Mouse (Mus musculus) left cerebral cortex, postnatal 25 days (tissue): ENCODE measurements around the gene Tmeff2. TPM values are rescaled to one million over a fixed set of nuclear protein-coding genes. Genes with fewer than 3 reads are reported as not detected.
"Not testable (repeated sequence)": the region's sequence is repeated elsewhere in the genome, so short reads cannot be mapped to it uniquely, and the experiment has no call there.

Experiments
- DNase-seq, 2 experiments: peaks; one replicate each; pipeline ENCODE4 v3.0.0; 2022; ENCODE audit warnings: low spot score in 2 of 2, mixed read lengths in 1 of 2
- intact Hi-C: fragments of 180-260 bp; cut with DNase I; formaldehyde crosslinking; loops from one replicate; pipeline ENCODE4 v1.15.1; 2025
- total RNA-seq, 2 experiments: library from RNA; stranded (reverse); gene quantifications; 2 replicates each; pipeline ENCODE4 v1.2.3; 2021

The Tmeff2 gene
- total RNA-seq = 10 to 100 TPM; 49.4 to 52.2 TPM

DNA sequence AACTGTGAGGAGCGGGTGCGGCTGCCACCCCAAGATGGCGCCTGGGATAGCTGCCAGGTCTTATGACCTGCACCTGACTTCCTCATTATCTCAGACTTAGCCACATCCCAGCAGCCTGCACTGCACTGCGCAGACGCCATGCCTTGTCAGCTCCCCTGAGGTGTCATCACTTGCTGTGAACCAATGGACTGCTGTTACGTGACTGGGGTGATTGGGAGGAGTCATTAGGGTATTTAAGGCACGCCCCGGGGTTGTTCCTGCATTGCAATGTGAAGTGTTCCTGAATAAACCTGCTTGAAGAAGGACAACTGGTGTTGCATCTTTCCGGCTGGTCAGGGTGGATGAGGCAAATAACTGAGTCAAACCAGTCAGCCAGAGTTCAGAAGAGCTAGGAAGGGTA is at the start of gene Tmeff2:
Gene Tmeff2 (plus strand): TSS at position 262 of the 400 bp plus-strand sequence.
- DNase-seq, intact Hi-C loops: not testable (repeated sequence)

DNA sequence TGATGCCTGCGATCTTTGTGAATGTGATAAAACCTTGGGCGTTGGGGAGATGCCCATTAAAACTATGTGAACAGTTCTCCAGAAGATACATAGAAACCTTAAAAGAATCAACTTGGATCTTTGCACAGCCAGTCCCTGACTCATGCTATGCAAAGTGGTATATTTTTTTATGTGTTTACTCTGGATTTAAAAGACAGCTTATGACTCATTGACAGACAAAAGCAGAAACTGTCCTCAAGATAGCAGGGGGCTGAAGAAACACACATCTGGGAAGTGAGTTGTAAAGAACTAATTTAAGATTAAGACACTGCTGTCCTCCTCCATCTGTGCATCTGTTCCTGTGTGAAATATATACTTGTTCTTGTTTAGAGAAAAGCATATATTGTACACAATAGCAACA is 38.9 kb upstream of the Tmeff2 start:
- intact Hi-C loops = no loop called here
- DNase-seq = peak; percentile 4 to 55

DNA sequence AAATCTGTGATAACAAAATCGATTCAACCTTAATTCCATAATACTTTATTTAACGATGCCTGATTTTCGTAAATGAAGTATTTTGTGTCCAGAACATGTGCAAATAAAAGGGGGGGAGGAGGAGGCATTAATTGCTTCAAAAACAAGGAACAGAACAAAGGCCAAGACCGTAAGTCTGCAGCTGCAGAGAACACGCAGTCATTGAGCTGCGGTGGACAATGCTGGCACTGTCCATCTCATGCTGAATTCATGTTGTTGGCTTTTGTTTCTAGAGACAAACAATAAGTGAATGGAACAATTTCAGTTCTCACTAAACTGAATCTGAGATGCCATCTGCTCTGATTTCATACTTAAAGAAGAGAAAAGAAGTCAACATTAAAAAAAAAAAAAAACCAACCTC is 2.8 kb upstream of the Tmeff2 start:
- intact Hi-C loops = no loop called here
- peak in 1 of 2 experiments; percentile 16 for DNase-seq

DNA sequence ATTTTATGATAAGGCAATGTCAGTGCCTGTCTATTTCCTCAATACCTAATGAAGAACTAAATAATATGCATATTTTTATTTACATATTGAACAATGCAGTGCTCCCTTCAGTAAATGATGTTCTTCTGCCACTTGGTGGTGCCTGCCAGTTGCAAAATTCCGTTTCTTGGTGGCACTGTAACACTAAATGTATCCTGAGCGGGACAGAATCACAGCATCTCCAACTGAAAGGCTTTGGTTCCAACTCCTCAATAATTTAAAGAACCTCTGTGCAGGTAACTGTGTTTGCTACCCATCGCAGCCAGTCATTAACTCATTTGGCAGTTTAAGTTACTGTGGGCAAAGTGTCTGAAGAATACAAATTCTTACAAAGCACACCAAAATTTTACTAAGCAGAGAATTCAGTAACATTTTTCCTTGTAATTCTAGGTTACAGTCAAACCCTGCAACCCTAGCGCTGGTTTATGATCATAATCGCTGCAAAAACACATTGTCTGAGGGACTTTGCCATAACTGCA is 24.4 kb downstream of the Tmeff2 start:
- intact Hi-C loops = loop anchor here (5.0 to 10.0 kb wide), 2 partner anchors 552 to 670 kb away; partner anchors contain the start of gene Nabp1

DNA sequence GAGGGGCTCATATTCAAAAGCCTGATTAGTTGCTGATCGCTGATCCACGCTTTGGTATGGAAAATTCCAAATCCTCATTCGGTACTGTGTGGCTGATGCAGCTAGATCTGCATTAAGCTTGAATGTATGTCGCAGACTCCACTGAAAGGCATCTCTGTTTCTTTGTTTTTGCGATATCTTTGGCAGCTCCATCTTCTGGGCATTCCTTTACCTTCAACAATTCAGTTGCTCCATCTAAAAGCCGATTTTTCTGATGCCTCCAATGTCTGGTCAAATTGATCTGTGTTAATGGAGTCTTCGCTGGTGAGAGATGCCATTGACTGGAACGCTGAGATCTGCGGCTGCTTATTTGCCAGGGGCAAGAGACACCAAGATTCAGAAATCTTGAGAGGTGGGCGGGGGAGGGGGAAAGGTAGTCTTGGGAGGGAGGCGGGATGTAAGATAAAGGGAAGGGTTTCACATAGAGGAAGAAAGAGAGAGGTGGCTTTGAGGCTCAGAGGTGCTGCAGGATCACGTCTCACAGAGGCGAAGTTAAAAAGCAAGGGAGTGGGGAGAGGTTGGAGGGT is 25.0 kb downstream of the Tmeff2 start:
- intact Hi-C loops = loop anchor here (5.0 to 10.0 kb wide), 2 partner anchors 552 to 669 kb away; partner anchors contain the start of gene Nabp1
- peak; percentile 60 to 67 for DNase-seq

More for the DNA sequence above, 24.4 kb downstream of the Tmeff2 start:
- peak; percentile 55 to 81 for DNase-seq

DNA sequence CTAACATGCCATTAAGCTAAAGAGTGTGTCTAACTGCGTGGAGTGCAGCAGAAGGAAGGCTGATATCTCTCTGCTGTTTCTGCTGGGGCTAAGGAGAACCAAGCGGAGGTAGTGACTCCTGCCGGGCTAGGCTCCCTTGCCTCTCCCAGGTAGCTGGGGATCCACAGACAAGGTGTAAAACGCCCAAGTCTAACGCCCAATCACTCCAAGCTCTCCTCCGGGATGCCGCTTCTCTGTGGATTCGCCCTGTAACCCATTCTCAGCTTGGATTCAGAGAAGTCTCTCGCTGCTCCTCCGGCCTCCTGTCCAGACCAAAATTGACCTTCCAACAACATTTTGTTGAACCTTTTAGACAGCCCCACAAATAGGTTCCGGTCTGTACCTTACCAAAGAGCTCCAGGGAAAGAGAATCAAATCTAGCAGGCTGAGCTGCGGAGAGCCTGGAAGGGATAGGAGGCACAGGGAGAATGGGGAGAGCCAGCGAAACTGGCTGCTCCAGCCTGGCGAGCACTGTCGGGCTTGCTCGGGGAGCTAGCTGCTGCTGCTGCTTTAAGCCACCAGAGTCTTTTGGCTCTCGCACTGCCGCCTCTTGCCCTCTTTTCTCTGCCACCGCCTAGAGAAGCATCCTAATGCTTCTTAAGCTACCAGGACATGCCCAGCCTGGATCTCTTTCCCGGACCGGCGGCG is 26.1 kb downstream of the Tmeff2 start:
- intact Hi-C loops = loop anchor here (1.0 to 10.0 kb wide), 4 partner anchors 342 to 668 kb away; partner anchors contain the start of gene Nabp1
- DNase-seq = peak; percentile 40 to 42

DNA sequence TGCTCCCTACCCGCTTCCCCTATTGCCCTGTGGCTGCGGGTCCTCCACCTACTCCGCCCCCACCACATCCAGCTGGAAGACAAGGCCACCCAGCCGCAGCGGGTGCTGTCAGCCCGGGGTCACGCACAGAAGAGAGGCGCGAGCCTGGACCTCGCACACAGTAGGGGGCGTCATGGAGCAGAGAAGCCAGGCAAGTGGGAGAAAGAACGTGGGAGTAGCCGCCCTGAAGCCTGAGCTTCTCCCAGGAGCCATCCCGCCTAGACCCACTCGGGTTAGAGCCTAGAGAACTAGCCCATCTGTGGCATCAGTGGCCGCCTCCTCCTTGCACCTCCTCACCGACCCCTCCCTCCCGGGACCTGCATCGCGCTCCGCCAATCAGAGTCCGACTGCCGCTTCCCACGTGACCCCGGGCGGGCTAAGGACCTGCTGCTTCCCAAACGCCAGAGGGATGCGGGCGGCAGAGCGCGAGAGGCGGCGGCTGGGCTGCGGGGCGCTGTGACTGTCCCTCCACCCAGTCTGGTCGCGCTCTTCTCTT is 26.7 kb downstream of the Tmeff2 start:
- peak; percentile 94 to 98 for DNase-seq
- intact Hi-C loops = loop anchor here (1.0 to 10.0 kb wide), 4 partner anchors 342 to 668 kb away; partner anchors contain the start of gene Nabp1

DNA sequence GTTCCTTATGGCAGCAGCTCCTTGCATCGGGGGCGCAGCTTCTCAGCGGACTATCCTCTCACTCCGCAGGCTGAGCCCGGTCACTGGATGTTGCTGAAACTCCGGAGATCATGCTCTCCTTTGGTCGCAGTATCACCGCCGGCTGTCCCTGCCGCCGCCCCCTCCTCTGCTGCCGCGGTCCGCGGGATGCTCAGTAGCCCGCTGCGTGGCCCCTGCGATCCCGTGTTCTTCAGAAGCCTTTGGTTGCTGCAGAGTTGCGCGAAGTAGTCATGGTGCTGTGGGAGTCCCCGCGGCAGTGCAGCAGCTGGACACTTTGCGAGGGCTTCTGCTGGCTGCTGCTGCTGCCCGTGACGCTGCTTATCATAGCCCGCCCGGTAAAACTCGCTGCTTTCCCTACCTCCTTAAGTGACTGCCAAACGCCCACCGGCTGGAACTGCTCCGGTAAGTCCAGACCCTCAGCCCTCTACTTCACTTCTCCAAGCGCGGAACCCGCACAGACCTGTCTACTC is 27.3 kb downstream of the Tmeff2 start:
- DNase-seq = peak; percentile 58 to 70
- intact Hi-C loops = loop anchor here (1.0 to 10.0 kb wide), 4 partner anchors 341 to 667 kb away; partner anchors contain the start of gene Nabp1

DNA sequence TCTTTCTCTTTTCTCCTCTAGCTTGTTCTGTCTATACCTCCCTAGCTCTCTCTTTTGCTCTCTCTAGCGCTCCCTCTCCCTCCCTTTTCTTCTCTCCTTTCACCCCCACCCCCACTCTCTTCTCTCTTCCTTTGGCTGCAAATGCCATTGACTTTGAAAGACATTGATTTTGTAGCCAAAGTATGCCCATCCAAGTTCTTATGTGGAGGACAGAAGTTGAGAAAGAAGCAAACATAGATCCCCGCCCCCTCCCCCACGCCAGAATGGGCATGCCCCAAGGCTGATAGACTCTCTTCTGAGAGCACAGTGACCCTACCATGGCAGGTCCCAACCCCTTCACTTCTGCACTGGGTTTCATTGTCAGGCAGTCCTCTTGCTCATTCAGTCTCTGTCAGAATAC is 28.3 kb downstream of the Tmeff2 start:
- no peak for DNase-seq
- intact Hi-C loops = loop anchor here (5.0 to 10.0 kb wide), 2 partner anchors 549 to 666 kb away; partner anchors contain the start of gene Nabp1

DNA sequence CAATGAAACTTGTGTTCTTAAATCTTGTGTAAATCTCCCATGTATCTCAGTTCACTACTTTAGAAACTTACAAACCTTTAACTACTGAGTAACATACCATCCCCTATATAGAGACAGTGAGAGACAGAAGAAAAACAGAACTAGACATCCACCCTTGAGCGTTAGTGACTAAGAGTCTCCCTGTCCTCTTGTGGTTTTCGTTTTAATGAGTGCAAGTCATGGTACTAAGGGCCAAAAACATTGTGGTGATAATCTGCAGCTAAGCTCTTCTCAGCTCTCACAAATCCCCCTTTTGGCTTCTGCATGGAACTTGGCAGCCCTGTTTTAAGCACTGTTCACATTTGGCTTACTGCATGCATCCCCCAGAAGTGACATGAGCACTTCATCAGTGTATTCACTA is 34.6 kb downstream of the Tmeff2 start:
- DNase-seq = no peak
- intact Hi-C loops = no loop called here

DNA sequence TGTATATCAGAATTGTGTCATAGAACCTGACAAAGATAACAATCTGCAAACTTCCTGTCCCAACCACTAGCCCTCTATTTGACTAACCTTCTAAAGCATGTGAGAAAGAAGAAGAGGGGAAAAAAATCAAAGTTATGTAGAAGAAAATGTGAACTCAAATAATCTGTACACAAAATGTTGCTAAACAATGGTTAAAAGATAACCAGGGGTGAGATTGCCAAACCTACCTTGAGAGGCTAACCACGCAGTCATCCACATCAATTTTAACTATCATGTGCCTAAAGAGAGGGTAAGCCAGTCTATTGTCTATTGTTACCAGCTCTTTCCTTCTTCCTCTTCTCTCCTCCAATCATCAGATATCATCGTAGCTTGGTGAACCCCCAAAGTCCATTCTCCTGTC is 35.0 kb downstream of the Tmeff2 start:
- DNase-seq = no peak
- intact Hi-C loops = no loop called here

DNA sequence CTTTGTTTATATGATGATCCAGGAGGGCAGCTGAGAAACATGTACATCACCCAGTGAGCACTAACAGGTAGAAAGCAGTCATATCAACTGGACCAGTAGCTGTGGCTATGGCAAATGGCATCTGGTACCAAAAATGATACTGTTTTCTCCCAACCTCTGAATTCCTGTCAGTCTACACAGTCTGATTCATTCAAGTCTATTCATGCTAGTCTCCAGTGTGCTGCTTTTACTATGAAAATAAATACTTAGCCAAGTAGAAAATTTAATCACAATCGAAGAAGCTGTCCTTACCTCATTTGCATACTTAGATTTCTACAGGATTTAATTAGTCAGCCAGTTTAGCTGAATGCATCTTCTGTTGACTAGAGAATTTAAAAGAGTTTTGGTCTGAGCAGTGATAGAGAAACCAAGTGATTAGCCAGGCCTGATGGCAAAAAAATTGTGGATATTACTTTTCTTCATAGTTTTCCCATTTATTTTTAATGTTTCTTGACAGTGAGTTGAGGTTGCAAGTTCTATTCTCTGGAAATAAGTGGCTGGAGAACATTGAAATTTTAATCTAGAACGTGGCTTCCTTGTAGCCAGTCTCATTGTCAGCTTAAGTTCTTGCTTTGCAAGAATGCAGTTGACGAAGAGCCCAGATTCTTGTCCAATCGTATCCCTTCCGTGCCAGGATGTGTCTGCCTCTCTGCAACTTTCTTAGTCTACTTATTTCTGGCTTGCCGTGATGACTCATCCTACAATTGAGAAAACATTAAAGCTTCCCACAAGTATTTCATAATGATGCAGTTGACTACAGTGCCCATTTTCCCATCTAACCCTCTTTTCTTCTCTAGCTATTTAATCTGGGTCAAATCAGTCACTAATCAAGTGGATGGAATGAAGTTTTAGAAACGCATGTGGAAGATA is 39.9 kb downstream of the Tmeff2 start:
- DNase-seq = peak in 1 of 2 experiments; percentile 80
- intact Hi-C loops = no loop called here

DNA sequence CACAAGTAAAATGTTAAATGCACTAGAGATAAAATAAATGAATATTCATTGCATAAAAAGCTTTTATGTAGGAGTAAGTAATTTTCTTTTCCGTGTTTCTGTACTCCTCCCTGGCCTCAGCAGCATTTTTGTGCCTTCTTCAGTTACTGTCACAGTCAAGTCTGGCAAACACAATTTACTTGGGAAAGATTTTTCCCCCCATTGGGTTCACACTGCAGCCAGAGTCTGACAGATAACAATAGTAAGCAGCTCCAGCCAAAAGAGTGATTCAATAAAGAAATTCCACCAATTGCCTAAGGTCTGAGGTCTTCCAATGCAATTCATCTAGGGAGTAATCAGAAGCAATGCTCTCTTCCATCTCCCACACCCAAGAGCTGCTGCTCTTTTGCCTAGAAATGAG is 48.1 kb downstream of the Tmeff2 start:
- no peak for DNase-seq
- intact Hi-C loops = no loop called here

DNA sequence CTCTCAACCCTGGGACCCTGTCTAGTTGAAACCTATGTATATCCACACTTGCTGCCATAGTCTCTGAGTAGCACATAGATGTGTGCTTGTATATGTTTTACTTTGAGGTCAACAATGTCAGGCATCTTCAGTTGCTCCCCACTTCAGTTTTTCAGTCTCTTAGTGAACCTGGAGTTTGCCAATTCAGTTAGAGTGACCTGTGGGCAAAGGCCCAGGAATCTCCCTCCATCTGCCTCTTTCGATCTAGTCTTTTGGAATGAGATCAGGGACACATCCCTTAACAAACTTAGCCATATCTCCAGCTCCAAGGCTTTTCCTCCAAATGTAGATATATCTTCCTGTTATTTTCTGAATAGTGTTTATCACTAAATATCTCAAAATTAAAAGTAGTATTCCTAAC is 58.4 kb downstream of the Tmeff2 start:
- no peak for DNase-seq

DNA sequence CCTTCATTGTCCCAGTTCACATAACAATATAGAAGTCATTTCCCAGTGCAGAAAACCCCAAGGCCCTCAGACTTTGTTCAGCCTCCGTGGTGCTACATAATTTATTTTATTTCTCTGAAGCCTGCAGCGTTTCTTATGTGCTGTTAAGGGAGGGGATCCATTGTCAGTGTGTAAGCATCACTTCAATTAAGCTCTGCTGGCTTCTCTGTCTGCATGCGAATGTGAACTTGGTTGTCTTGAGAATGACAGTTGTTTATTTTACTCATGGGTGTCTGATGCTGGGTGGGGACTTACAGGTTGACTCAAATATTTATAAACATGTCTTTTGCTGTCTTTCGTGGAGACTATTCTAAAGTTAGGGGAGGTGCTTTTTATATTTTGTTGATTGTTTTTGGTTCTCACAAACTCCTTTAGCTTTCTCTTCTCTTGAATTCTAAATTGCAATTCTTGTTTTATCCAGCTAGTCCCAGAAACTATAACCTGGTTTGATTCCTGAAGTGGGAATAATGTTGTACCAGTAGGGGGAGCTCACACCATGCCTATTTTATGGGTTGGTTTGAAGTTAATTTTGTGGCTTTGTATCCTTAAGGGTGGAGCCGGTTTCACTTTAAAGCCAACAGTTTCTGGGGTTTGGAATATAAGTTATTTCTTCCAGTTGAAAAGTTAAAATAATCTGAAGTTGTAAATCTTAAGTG is 61.7 kb downstream of the Tmeff2 start:
- intact Hi-C loops = loop anchor here (1.0 to 10.0 kb wide), 6 partner anchors 155 to 655 kb away; no protein-coding TSS in a partner anchor
- DNase-seq = peak; percentile 76 to 90

More for the DNA sequence above, 58.4 kb downstream of the Tmeff2 start:
- intact Hi-C loops = no loop called here

DNA sequence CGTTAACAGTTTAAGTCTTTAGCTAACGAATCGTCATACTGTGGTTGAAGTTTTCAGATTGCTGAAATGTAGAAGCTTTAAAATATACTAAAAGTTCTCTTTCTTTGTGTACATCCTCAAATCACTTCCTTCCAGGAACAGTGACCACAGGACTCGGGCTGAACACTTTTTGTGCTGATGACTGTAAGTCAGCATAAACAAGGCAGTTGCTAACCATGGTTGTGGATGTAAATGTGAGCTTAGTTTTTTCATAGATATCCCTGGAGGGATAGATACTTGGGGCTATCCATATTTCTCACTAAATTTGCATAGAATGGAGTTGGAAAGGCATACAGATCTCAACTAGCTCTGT is 62.2 kb downstream of the Tmeff2 start:
- DNase-seq = no peak
- intact Hi-C loops = loop anchor here (1.0 to 10.0 kb wide), 6 partner anchors 155 to 655 kb away; no protein-coding TSS in a partner anchor

DNA sequence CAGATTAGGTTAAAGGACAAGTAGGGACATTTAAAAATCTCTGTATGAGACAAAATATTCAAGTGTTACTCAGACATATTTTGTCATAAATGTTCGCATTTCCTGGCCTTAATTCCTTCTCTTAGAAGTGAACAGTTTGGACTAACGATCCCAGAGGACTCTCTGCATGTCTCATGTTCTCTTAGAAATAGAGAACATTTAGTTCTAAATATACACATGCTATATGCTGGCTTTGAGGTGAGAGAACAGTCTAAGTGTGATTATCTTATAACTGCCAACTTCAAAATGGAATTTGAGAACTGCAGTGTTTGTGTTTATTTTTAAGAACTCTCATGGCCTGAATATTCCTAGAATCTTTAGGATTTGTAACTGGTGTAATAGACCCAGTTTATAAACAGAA is 69.2 kb downstream of the Tmeff2 start:
- intact Hi-C loops = loop anchor here (5.0 to 10.0 kb wide), 3 partner anchors 225 to 495 kb away; no protein-coding TSS in a partner anchor
- DNase-seq = peak in 1 of 2 experiments; percentile 33

DNA sequence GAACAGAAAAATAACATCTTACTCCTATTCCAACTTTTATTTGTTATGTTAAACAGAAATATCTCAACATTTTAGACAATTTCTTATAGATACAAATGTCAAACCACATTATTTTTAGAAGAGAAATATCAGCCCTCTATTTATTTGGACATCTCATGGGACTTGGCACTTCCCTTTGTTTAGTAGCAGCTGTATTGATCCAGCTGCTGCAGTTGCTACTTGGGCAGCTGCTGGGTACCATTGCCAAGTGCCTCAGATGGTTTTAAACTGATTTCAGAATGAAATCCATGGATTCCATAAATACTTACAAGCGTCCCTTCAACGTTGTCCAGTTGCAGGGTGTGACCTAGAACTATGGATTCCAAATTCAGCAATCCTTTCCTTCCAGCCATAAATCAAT is 70.4 kb downstream of the Tmeff2 start:
- intact Hi-C loops = no loop called here
- DNase-seq = no peak
